Mouse (Mus musculus): ENCODE data around the gene Sec14l2.

Sec14l2 gene

DNA sequence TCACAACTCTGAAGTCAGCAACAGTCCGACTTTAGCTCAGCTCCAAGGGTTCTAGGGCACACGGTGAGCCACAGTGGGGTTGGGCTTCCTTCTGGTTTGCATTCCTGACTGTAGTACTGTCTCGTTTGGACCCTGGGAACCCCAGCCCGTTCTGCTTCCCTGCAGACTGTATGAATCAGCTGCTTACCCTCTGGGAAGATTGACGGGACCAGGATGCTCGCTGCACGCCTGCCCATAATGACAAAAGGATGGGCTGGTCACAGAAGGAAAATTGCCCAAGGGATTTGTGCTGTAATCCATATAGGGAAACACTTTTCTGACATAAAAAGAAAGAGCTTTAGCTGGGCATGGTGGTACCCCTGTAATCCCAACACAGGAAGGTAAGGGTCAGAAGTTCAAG, 24.4 kb downstream of the Sec14l2 start:
- DNase-seq (ENCODE audit: low read depth, low spot score), result no peak

DNA sequence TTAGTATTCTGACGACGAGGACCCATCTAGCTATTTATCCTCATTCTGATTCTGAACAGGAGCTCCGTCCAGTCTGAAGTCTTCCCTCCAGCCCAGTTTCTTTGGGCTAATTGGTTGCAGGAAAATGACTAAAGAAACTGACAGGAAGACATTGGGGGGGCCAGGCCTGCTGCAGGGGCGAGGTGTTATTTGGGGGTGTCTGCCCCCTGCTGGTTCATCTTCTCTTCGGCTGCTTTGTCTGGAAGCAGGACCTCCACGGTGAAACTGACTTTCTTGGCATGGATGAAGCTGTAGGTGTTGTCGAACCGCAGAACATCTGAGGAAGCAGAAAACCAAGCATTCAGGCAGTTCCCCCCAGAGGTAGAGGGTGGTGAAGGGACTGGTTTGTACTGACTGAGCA, 25.1 kb downstream of the Sec14l2 start:
- no peak for DNase-seq (ENCODE audit: low read depth, low spot score)

DNA sequence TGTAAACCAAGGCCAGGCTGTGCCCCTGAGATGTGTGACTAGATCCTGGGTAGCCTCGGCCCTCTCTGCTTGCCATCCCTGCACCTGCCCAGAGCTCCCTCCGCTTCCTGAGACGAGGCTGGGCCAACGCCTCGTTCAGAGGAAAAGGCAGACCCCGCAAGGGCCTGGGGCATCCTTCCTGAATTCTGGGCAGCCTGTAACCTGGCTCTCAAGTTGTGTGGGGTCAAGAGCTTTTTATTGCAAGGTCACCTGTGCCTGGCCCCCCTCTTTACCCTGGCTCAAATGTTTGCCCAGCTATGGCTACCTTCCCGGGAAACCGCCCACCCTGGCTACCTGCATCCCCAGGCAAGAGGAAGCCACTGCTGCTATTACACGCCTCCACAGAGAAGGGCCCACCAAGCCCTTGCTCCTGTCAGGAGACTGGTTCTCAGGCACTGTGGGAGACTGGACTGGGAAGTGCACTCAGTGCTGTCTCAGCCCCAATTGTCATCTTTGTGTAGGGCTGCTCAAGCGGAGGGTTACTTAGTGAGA, 26.1 kb downstream of the Sec14l2 start:
- peak; percentile 18 for DNase-seq (ENCODE audit: low read depth, low spot score)

DNA sequence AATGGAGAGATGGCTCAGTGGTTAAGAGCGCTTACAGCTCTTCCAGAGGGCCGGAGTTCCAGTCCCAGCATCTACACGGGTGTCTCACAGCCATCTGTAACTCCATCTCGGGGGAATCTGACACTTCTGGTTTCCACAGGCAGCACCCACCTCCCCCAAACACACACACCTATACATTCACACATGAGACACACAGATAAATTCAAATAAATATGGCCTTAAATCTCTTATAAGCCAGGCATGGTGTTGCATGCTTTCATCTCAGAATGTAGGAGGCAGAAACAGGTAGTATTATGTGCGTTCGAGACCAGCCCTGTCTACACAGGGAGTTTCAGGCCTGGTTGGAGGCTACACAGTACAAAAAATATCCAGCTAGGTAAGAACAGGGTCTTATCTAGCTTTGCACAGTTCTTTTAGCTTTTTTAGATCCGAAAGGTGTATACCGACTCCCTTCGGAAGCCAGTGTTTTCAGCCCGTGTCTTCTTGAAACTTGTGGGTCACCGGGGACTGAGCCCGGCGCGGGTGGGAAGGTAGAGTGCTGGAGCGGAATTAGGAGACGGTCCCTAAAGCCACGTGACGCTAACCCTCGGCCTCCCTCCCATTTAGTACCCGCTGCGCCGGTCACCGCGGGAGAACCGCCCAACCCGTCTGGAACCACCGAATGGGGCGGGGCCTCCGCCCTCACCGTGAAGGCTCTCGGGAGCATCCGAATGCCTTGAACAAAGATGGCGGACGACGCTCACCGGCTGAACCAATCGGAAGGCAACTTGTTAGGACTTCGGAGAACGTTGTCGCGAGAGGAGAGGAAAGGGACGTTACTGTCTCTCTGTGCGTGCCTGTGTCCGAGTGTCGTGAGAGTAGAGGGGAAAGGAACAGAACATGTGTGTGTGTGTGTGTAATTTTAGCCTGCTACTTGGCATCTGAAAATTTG, 26.9 kb downstream of the Sec14l2 start:
- peak; percentile 99 for DNase-seq (ENCODE audit: low read depth, low spot score)

- peak; percentile 59 for DNase-seq (ENCODE audit: low read depth, low spot score)
Measured at GRCm38 (mm10) chr11:4095171-4096053, 27.8 kb downstream of the Sec14l2 start, which contains the start of gene Mtfp1. TSS of gene Mtfp1 (minus strand) at chr11:4095445.

- DNase-seq (ENCODE audit: low read depth, low spot score), result peak; percentile 60
Measured at GRCm38 (mm10) chr11:4094378-4095170, 28.6 kb downstream of the Sec14l2 start.

GRCm38 (mm10) chr11:4093459-4094377, 29.5 kb downstream of the Sec14l2 start:
- DNase-seq (ENCODE audit: low read depth, low spot score), result no peak

DNA sequence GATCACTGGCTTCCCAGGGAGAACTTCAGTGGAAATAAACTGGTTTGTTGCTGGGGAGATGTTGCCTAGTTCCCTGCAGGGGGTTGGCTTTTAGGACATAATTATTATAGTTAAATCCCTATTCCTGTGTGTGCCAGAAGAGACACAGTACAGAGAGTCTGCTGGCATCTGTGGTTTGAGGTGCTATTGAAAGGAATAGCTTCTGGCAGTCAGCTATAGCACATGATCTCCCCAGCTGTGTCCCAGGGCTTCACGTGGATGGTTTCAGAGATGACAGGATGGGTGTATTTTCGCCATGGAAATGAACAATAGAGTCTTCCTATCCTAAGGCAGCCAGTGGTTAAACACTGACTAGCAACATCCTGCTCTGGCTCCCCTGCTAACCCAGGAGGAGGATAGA, 35.9 kb downstream of the Sec14l2 start:
- DNase-seq (ENCODE audit: low read depth, low spot score), result no peak

GRCm38 (mm10) chr11:4086246-4086645, 37.0 kb downstream of the Sec14l2 start:
- DNase-seq (ENCODE audit: low read depth, low spot score), result no peak

GRCm38 (mm10) chr11:4083316-4084078, 39.7 kb downstream of the Sec14l2 start:
- peak; percentile 60 for DNase-seq (ENCODE audit: low read depth, low spot score)

- DNase-seq (ENCODE audit: low read depth, low spot score), result no peak
Measured at GRCm38 (mm10) chr11:4080219-4080618, 43.0 kb downstream of the Sec14l2 start.

GRCm38 (mm10) chr11:4078267-4078933, 44.8 kb downstream of the Sec14l2 start:
- no peak for DNase-seq (ENCODE audit: low read depth, low spot score)

DNA sequence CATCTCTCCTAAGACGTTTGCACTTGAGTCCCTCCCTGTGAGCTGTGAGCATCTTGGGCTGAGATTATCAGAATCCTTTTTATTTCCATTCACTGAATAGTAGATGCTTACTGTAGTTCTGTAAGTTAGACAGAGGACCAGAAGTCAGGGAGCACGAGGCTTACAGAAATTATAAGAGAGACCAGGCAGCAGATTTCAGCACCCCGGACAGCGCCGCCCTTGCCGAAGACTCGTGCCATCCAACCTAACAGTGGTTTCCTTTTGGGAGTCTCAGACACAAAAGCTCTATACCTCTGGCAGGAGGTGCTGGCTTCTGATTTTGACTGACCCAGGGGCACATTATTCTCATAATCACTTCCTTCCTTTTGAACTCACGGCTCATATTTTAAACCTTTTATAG, 46.6 kb downstream of the Sec14l2 start:
- no peak for DNase-seq (ENCODE audit: low read depth, low spot score)

DNA sequence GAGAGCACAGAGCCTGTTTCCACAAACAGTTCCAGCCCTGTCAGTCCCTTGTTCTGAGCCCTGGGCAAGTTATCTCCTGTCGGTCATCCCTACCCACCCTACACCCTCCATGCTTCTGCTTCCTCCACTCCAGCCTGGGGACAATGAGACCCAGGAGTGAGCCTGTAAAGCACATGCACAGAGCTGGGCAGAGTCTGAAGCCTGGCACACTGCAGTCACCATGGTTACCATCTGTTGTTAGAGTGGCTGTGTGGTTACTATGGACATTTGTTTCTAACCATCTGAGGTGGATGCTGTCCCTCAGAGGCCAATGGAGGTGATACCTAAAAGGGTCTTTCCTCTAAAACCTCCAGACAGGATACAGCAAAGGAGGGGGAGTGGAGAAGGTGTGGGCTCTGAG, 53.6 kb downstream of the Sec14l2 start:
- no peak for DNase-seq (ENCODE audit: low read depth, low spot score)

GRCm38 (mm10) chr11:4064627-4065122, 58.5 kb downstream of the Sec14l2 start, which contains the start of gene Sec14l3:
TSS of gene Sec14l3 (plus strand) at chr11:4064841.
- no peak for DNase-seq (ENCODE audit: low read depth, low spot score)

DNA sequence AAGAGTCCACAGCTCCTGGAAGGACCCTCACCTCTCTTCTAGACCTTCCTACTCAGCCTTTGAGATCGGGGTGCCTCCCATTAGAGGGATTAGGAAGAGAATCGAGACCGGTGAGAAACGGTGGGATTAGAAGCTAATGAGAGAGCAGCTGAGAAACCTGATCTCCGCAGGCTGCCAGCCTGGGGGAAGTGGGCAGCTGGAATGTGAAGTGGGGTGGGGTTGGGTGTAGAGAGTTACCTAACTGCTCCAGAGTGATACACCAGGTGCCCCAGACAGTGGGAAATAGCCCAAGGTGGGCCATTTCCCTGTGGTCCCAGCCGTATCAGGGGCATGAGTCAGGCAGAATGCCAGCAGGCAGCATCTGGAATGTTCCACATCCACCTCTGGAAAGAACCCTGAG, 60.2 kb downstream of the Sec14l2 start:
- no peak for DNase-seq (ENCODE audit: low read depth, low spot score)

DNA sequence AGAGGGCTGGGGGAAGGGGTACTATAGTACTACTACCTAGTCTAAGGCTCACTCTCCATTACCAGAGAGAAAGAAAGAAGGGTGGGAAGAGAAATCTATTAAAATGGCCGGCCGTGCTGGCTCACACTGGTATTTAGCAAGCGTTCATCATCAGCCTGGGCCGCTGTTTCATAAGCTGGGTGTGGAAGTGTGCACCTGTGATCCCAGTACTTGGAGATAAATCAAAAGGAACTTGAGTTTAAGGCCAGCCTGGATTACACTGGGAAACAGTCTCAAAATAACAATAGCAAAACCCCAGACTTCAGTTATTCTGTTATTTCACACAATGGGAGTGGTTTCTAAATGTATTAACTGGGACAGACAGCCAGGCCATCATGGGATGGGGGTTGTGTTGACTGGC, 60.7 kb downstream of the Sec14l2 start:
- DNase-seq (ENCODE audit: low read depth, low spot score), result no peak

DNA sequence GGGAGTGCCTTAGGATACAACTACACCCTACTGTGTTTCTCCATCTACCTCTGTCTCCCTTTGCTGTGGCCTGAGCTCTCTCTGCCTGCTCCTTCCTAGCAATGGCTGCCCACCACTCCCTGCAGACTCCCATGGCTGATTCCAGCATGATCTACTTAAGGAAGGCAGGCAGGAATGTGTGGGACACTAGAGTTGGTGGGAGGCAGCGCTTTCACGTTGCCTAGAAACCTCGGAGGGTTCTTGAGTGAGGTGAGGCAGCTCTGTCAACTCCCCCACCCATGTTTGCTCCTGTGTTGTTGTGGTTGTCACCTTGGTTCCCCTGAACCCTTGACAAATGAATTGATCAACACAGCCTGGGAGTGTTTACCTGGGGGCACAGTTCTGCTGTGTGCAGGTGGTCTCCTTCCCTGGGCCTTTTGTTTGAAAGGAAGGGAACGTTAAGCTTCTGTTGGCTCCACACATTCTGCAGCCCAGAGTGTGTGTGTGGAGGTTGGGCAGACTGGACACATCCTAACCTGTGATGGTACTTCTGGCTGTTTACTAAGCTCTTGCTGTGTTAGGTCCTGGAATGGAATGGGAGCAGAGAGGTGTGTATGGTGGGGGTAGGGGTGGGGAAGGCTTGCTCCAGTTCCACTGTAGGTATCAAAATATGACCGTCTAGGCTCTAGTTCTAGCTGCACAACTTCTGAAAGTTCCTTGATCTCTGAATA, 62.2 kb downstream of the Sec14l2 start:
- DNase-seq (ENCODE audit: low read depth, low spot score), result no peak

Measured in skeletal muscle tissue, adult 2 months (tissue).